Mouse (Mus musculus) cerebellum, adult 2 months (tissue): ENCODE measurements around the gene Sumo2.

Experiments used
- CTCF ChIP-seq: fragments of 200-500 bp; IDR thresholded peaks from 2 replicates; pipeline ENCODE4 v1.5.1; 2011; ENCODE audit warnings: low read depth, mild to moderate bottlenecking, control low read depth, low read length, moderate library complexity, borderline replicate concordance; ENCODE audit not compliant: insufficient read depth
- POLR2A ChIP-seq: fragments of 200-500 bp; IDR thresholded peaks from 2 replicates; pipeline ENCODE4 v1.6.1; 2011; ENCODE audit warnings: low read length, control low read depth, borderline replicate concordance; ENCODE audit not compliant: insufficient read depth

DNA sequence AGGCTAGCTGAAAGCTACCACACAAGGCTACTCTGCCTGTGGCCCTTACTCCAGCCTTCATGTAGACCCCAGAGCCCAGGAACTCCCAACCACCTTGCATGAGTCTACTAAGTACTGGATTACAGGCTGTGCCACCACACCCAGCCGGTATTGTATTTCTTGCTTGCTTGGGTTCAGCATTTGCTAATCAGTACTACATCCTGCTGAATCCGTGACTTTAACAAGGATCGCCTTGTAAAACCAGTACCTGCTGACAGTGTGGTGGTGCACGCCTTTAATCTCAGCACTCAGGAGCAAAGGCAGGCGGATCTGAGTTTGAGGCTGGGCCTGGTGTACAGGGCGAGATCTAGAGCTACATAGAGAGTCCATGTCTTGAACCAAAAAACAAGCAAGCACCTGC is 33.4 kb downstream of the Sumo2 start:
- TF ChIP-seq POLR2A = no peak
- TF ChIP-seq CTCF = no peak
